Mouse (Mus musculus): ENCODE results near the gene 4933405L10Rik. TPM values are rescaled to one million over a fixed set of nuclear protein-coding genes. Genes with fewer than 3 reads are reported as not detected.
A peak's percentile ranks its signal among the peaks of the same experiment; 100 is the strongest.

4933405L10Rik gene
- polyA plus RNA-seq, 1 experiment from 2014 or later = 0.39 TPM

- Histone ChIP-seq H3K9me3 (replicated peaks) (no peaks in the 10 kb centered on the region), H3K4me3 (no peak overlapping the region), H3K4me1 (peaks cover 22% of the 10 kb centered on the region), H3K9ac (no peak overlapping the region), H3K36me3 (peaks cover 21% of the 10 kb centered on the region), H3K27me3 (no peaks in the 10 kb centered on the region), H3K4me2 (replicated peaks) (no peak overlapping the region), H3K27ac (no peak overlapping the region)
- WGBS = 93% methylated on average over 11 of the region's 11 CpGs
- ATAC-seq (ENCODE audit: low FRiP score) = no peak
Measured at GRCm38 (mm10) chr8:105692449-105693182, 14.8 kb upstream of the 4933405L10Rik start.

DNA sequence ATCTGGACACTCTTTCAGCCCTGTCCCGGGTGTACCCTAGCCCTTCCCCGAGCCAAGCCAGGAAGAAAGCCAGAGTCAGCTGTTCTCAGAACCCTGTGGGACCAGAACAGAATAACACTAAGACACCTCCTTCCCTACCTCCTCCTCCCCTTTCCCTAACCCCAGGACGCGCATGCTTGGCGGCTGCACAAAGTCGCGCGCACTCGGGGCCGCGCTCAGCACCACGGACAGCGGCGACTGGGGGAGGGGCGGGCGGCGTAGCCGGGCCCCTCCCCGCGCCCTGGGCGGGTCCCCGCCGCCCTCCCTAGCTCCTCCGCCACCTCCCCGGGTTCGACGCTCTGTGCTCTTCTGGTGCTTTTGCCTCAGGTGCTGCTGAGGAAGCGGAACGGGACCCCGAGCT is 13.8 kb upstream of the 4933405L10Rik start:
- peaks cover 31% of the 10 kb centered on the region for H3K36me3 ChIP-seq
- peak overlapping the region; percentile 62 for H3K4me3 ChIP-seq
- H3K27me3 ChIP-seq = no peaks in the 10 kb centered on the region
- H3K27ac ChIP-seq = peak overlapping the region; percentile 83
- peak overlapping the region; percentile 77 for H3K9ac ChIP-seq
- H3K9me3 ChIP-seq (replicated peaks) = no peaks in the 10 kb centered on the region
- ATAC-seq (ENCODE audit: low FRiP score) = peak; percentile 56
- peak overlapping the region; percentile 90 for H3K4me2 ChIP-seq (replicated peaks)
- 2% methylated on average over 30 of the region's 30 CpGs for WGBS
- peaks cover 22% of the 10 kb centered on the region for H3K4me1 ChIP-seq

GRCm38 (mm10) chr8:105694051-105694799 is 13.2 kb upstream of the 4933405L10Rik start:
- peak overlapping the region; percentile 77 for H3K9ac ChIP-seq
- peak overlapping the region; percentile 83 for H3K27ac ChIP-seq
- peaks cover 34% of the 10 kb centered on the region for H3K36me3 ChIP-seq
- ATAC-seq (ENCODE audit: low FRiP score) = peak; percentile 64
- H3K9me3 ChIP-seq (replicated peaks) = no peaks in the 10 kb centered on the region
- peaks cover 22% of the 10 kb centered on the region for H3K4me1 ChIP-seq
- WGBS = 7% methylated on average over 38 of the region's 40 CpGs
- H3K4me2 ChIP-seq (replicated peaks) = peak overlapping the region; percentile 90
- H3K27me3 ChIP-seq = no peaks in the 10 kb centered on the region
- H3K4me3 ChIP-seq = peak overlapping the region; percentile 62

- no peak for ATAC-seq (ENCODE audit: low FRiP score)
- Histone ChIP-seq H3K36me3 (peaks cover 40% of the 10 kb centered on the region), H3K9ac (peak overlapping the region; percentile 77), H3K9me3 (replicated peaks) (no peaks in the 10 kb centered on the region), H3K27me3 (no peaks in the 10 kb centered on the region), H3K4me1 (peaks cover 31% of the 10 kb centered on the region), H3K4me2 (replicated peaks) (peak overlapping the region; percentile 90), H3K27ac (peak overlapping the region; percentile 83; the same call in 1 of the 2 replicates), H3K4me3 (peak overlapping the region; percentile 62)
- 79% methylated on average over 30 of the region's 30 CpGs for WGBS
Measured at GRCm38 (mm10) chr8:105695080-105695780, 12.2 kb upstream of the 4933405L10Rik start.

- H3K4me2 ChIP-seq (replicated peaks) = no peak overlapping the region; the same call in 1 of the 2 replicates
- no peak for ATAC-seq (ENCODE audit: low FRiP score)
- 92% methylated on average over 17 of the region's 17 CpGs for WGBS
- no peak overlapping the region for H3K27ac ChIP-seq
- H3K36me3 ChIP-seq = peaks cover 40% of the 10 kb centered on the region
- no peak overlapping the region for H3K4me3 ChIP-seq
- H3K4me1 ChIP-seq = peaks cover 40% of the 10 kb centered on the region
- no peaks in the 10 kb centered on the region for H3K27me3 ChIP-seq
- no peaks in the 10 kb centered on the region for H3K9me3 ChIP-seq (replicated peaks)
- no peak overlapping the region for H3K9ac ChIP-seq
Measured at GRCm38 (mm10) chr8:105697196-105697780, 10.2 kb upstream of the 4933405L10Rik start.

- no peak overlapping the region for H3K9ac ChIP-seq
- no peak overlapping the region for H3K4me2 ChIP-seq (replicated peaks)
- H3K9me3 ChIP-seq (replicated peaks) = no peaks in the 10 kb centered on the region
- H3K36me3 ChIP-seq = peaks cover 45% of the 10 kb centered on the region
- no peak overlapping the region for H3K27ac ChIP-seq
- 94% methylated on average over 5 of the region's 5 CpGs for WGBS
- ATAC-seq (ENCODE audit: low FRiP score) = no peak
- no peak overlapping the region for H3K4me3 ChIP-seq
- peaks cover 41% of the 10 kb centered on the region for H3K4me1 ChIP-seq
- H3K27me3 ChIP-seq = no peaks in the 10 kb centered on the region
Measured at GRCm38 (mm10) chr8:105698734-105699133, 8.7 kb upstream of the 4933405L10Rik start.

DNA sequence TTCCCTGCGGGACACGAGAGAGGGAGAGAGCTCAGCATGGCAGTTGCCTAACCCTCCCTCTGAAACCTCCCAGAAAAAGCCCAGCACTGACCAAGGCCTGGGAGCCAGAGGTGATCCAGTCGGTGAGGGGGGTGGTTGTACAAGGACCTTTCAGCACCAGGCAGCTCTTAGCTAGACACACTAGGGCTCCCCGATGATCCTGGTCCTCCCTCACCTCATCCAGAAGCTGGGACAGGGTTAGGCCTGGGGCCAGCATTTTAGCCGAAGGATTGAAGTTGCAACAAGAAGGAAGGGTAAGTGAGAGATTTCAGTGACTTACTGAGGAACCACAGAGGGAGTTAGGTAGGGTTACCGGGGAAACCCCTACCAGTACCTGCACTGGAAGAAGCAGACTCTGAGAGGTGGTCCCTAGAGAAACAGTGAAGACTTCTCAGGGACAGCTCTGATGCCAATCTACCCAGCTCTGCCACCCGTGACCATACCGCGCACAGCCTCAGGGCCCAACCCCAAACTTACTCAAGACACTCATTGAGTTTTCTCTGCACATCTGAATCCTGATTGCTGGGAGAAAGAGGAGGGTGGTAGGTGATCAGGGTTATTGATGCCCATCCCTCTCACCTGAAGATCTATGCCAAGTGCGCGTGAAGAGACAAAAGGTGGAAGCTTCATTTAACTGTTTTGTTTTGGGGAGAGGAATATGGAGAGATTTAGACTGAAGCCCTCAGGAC is 7.8 kb upstream of the 4933405L10Rik start:
- no peak for ATAC-seq (ENCODE audit: low FRiP score)
- peak overlapping the region; percentile 73 for H3K9ac ChIP-seq
- H3K36me3 ChIP-seq = peaks cover 53% of the 10 kb centered on the region

GRCm38 (mm10) chr8:105700566-105700965 is 6.9 kb upstream of the 4933405L10Rik start:
- Histone ChIP-seq H3K4me1 (peaks cover 23% of the 10 kb centered on the region), H3K9me3 (replicated peaks) (no peaks in the 10 kb centered on the region), H3K4me2 (replicated peaks) (peak overlapping the region; percentile 90), H3K27ac (peak overlapping the region; percentile 92), H3K9ac (peak overlapping the region; percentile 73), H3K36me3 (peaks cover 53% of the 10 kb centered on the region), H3K4me3 (peak overlapping the region; percentile 54), H3K27me3 (no peaks in the 10 kb centered on the region)
- under 1% methylated on average over 21 of the region's 21 CpGs for WGBS
- peak; percentile 64 for ATAC-seq (ENCODE audit: low FRiP score)

More for the DNA sequence above, 7.8 kb upstream of the 4933405L10Rik start:
- peaks cover 32% of the 10 kb centered on the region for H3K4me1 ChIP-seq
- peak overlapping the region; percentile 90 for H3K4me2 ChIP-seq (replicated peaks)
- no peaks in the 10 kb centered on the region for H3K9me3 ChIP-seq (replicated peaks)
- no peaks in the 10 kb centered on the region for H3K27me3 ChIP-seq
- H3K4me3 ChIP-seq = peak overlapping the region; percentile 54
- H3K27ac ChIP-seq = no peak overlapping the region
- WGBS = 96% methylated on average over 11 of the region's 11 CpGs

DNA sequence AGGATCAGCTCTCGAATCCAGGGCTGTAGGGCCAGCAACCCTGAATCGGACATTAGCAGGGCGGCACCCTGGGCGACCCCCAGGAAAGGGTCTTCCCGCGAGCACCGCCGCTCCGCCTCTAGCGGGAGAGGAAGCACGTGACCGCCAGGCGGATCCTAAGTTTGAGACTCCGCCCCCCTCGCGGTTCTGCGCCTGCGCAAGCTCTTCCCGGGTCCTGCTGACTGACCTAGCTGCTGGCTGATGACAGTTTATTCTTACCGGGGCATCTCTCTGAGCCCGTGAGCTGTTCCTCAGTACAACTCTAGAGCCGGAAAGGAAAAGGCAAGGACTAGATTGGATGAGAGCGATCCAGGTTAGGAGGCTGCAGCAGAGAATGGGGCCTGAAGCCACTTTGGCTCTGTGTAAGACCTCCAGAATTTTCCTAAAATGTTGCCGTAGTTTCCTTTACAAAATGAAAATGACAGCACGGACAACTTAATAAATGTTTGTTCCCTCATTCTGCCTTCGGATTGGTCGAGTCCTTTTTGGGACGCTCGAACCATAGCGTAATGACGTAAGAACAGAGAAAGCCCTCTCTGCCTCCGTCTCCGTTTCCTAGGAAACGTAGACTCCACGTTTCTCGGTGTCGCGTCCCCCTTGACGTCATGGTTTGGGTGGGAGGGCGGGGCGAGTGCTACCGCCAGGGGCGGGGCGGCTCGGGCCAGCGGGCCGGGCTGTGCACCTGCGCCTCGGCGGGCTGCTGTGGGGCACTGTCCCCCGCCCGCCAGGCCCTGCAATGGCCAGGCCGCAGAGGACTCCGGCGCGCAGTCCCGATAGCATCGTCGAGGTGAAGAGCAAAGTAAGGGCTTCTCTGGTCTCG is 6.3 kb upstream of the 4933405L10Rik start, which contains the start of the genes Acd and Pard6a:
Gene Acd (minus strand): TSS at position 137 of the 859 bp plus-strand sequence.
Gene Pard6a (plus strand): TSS at position 183 of the 859 bp plus-strand sequence.
- Histone ChIP-seq H3K9ac (peak within 1 kb of the TSS; percentile 73), H3K9me3 (replicated peaks) (no peaks in the 10 kb centered on the region), H3K27me3 (no peaks in the 10 kb centered on the region), H3K4me2 (replicated peaks) (peak within 1 kb of the TSS; percentile 90), H3K4me1 (peaks cover 23% of the 10 kb centered on the region), H3K36me3 (peaks cover 50% of the 10 kb centered on the region), H3K4me3 (peak within 1 kb of the TSS; percentile 54), H3K27ac (peak within 1 kb of the TSS; percentile 92)
- under 1% methylated on average over 60 of the region's 60 CpGs for WGBS
- peak; percentile 81 for ATAC-seq (ENCODE audit: low FRiP score)

DNA sequence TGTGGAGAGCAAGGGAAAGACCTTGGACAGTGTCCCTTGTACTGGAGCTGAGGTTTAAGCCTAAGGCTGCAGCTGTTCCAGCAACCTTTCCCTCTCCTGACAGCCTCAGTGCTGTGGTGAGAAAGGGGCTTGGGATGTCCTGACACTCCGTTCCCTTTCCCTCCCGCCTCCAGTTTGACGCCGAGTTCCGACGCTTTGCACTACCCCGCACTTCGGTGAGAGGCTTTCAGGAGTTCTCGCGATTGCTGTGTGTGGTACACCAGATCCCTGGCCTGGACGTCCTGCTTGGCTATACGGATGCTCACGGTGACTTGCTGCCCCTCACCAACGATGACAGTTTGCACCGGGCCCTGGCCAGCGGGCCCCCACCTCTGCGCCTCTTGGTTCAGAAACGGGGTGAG is 5.5 kb upstream of the 4933405L10Rik start:
- peak overlapping the region; percentile 54 for H3K4me3 ChIP-seq
- H3K36me3 ChIP-seq = peaks cover 42% of the 10 kb centered on the region
- ATAC-seq (ENCODE audit: low FRiP score) = peak; percentile 21
- peak overlapping the region; percentile 73 for H3K9ac ChIP-seq
- H3K27ac ChIP-seq = peak overlapping the region; percentile 92
- H3K4me2 ChIP-seq (replicated peaks) = peak overlapping the region; percentile 90
- 42% methylated on average over 18 of the region's 18 CpGs for WGBS
- H3K27me3 ChIP-seq = no peaks in the 10 kb centered on the region
- no peaks in the 10 kb centered on the region for H3K9me3 ChIP-seq (replicated peaks)
- H3K4me1 ChIP-seq = peaks cover 31% of the 10 kb centered on the region

Measured in hindbrain, embryonic 12.5 days (tissue).